Mouse (Mus musculus): ENCODE results near the gene Ear14.
"Not testable (repeated sequence)": the region's sequence is repeated elsewhere in the genome, so short reads cannot be mapped to it uniquely, and the experiment has no call there.

Gene Ear14

GRCm38 (mm10) chr14:51203115-51203514, at the start of gene Ear14:
Gene Ear14, plus strand, starts transcription at chr14:51203391.
- DNase-seq (ENCODE audit: low spot score in 2 of 2), result no peak

GRCm38 (mm10) chr14:51156056-51156735, 47.0 kb upstream of the Ear14 start:
- DNase-seq (ENCODE audit: low spot score in 2 of 2), result no peak

- no peak for DNase-seq (ENCODE audit: low spot score in 2 of 2)
These were observed 46.5 kb upstream of the Ear14 start for GRCm38 (mm10) chr14:51156736-51157068.

- DNase-seq (ENCODE audit: low spot score in 2 of 2), result no peak
These were observed 46.1 kb upstream of the Ear14 start for GRCm38 (mm10) chr14:51157072-51157471.

- not testable (repeated sequence) for DNase-seq (ENCODE audit: low spot score in 2 of 2)
These were observed 41.2 kb upstream of the Ear14 start, which contains the start of gene Rnase2b for GRCm38 (mm10) chr14:51161976-51162375. Gene Rnase2b, plus strand, starts transcription at chr14:51162260.

- DNase-seq (ENCODE audit: low spot score in 2 of 2), result not testable (repeated sequence)
These were observed 39.9 kb upstream of the Ear14 start for GRCm38 (mm10) chr14:51163323-51163722.

- no peak for DNase-seq (ENCODE audit: low spot score in 2 of 2)
These were observed 37.8 kb upstream of the Ear14 start for GRCm38 (mm10) chr14:51165435-51165834.

GRCm38 (mm10) chr14:51166068-51166467, 37.1 kb upstream of the Ear14 start:
- no peak for DNase-seq (ENCODE audit: low spot score in 2 of 2)

- peak in 1 of 2 experiments; percentile 62 for DNase-seq (ENCODE audit: low spot score in 2 of 2)
These were observed 30.9 kb upstream of the Ear14 start for GRCm38 (mm10) chr14:51172095-51172865.

GRCm38 (mm10) chr14:51172947-51173346, 30.2 kb upstream of the Ear14 start:
- not testable (repeated sequence) for DNase-seq (ENCODE audit: low spot score in 2 of 2)

GRCm38 (mm10) chr14:51173843-51174242, 29.3 kb upstream of the Ear14 start:
- no peak for DNase-seq (ENCODE audit: low spot score in 2 of 2)

GRCm38 (mm10) chr14:51181051-51181450, 22.1 kb upstream of the Ear14 start:
- not testable (repeated sequence) for DNase-seq (ENCODE audit: low spot score in 2 of 2)

- DNase-seq (ENCODE audit: low spot score in 2 of 2), result no peak
These were observed 7.5 kb upstream of the Ear14 start for GRCm38 (mm10) chr14:51195681-51196080.

- DNase-seq (ENCODE audit: low spot score in 2 of 2), result no peak
These were observed 3.8 kb upstream of the Ear14 start, which contains the start of gene Ang2 for GRCm38 (mm10) chr14:51199098-51200023. Gene Ang2, minus strand, starts transcription at chr14:51199148.

GRCm38 (mm10) chr14:51200054-51200453, 3.1 kb upstream of the Ear14 start:
- DNase-seq (ENCODE audit: low spot score in 2 of 2), result no peak

- no peak for DNase-seq (ENCODE audit: low spot score in 2 of 2)
These were observed 2.7 kb upstream of the Ear14 start for GRCm38 (mm10) chr14:51200466-51200865.

GRCm38 (mm10) chr14:51220075-51220474, 16.9 kb downstream of the Ear14 start:
- DNase-seq (ENCODE audit: low spot score in 2 of 2), result not testable (repeated sequence)

GRCm38 (mm10) chr14:51229657-51230056, 26.5 kb downstream of the Ear14 start:
- not testable (repeated sequence) for DNase-seq (ENCODE audit: low spot score in 2 of 2)

GRCm38 (mm10) chr14:51237488-51237887, 34.3 kb downstream of the Ear14 start:
- DNase-seq (ENCODE audit: low spot score in 2 of 2), result not testable (repeated sequence)

GRCm38 (mm10) chr14:51240899-51241298, 37.7 kb downstream of the Ear14 start:
- DNase-seq (ENCODE audit: low spot score in 2 of 2), result peak in 1 of 2 experiments; percentile 53

GRCm38 (mm10) chr14:51247736-51248135, 44.5 kb downstream of the Ear14 start:
- no peak for DNase-seq (ENCODE audit: low spot score in 2 of 2)

GRCm38 (mm10) chr14:51250348-51250747, 47.2 kb downstream of the Ear14 start:
- DNase-seq (ENCODE audit: low spot score in 2 of 2), result no peak

Data from spleen, postnatal 10 days (tissue).